Mouse (Mus musculus) right cerebral cortex, postnatal 10 days (tissue): ENCODE results near the gene Ubl7.
A peak's percentile ranks its signal among the peaks of the same experiment; 100 is the strongest.

Source experiments
- DNase-seq, 2 experiments: peaks; one replicate each; pipeline ENCODE4 v3.0.0; 2021; ENCODE audit warnings: low spot score in 2 of 2

The Ubl7 gene

DNA sequence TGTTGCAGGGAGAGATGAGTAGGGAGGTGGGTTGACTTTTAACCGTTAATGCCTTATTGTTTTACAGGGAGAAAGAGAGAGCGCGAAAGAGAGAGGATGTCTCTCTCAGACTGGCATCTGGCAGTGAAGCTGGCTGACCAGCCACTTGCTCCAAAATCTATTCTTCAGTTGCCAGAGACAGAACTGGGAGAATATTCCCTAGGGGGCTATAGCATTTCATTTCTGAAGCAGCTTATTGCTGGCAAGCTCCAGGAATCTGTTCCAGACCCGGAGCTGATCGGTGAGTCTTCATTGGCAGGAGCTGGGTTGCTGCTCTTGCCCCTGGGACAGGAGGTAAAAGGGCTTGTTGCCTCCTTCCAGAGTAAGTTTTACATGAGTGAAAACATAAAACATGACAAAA is 1.8 kb downstream of the Ubl7 start:
- no peak for DNase-seq

DNA sequence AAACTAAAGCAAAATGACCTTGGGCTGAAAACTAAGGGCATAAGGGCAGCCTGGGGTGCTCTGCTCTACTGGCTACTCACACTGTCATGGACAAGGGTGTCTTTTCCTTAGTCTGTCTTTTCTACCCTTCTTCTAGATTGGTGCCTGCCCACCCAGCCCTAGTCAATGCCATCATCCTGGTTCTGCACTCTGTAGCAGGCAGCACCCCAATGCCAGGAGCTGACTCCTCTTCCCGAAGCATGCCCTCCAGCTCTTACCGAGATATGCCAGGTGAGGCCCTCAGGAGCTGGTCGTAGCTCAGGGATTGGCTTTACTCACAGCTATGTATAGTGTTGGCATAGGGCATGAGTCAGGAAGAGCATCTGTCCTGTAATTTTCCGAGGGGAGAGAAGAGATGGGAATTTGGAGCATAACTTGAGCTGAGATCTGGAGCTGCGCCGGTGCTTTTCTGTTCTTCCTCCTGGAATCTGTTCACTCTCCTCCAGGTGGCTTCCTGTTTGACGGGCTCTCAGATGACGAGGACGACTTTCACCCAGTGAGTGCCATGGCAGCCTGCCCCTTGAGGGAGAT is 10.8 kb downstream of the Ubl7 start:
- DNase-seq = no peak

DNA sequence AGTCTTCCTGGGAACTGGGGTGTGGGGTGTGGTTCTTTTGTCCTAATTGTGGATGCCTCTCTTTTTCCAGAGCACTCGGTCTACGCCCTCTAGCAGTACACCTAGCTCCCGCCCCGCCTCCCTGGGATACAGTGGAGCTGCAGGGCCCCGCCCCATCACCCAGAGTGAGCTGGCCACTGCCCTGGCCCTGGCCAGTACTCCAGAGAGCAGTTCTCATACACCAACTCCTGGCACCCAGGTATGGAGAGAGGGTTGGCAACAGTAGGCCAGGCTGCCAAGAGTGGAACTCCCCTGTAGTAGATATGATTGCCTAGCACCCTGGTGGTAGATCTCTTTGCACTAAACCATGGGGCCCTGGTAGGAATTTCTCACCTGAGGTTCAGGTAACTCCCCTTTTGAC is 11.6 kb downstream of the Ubl7 start:
- no peak for DNase-seq

DNA sequence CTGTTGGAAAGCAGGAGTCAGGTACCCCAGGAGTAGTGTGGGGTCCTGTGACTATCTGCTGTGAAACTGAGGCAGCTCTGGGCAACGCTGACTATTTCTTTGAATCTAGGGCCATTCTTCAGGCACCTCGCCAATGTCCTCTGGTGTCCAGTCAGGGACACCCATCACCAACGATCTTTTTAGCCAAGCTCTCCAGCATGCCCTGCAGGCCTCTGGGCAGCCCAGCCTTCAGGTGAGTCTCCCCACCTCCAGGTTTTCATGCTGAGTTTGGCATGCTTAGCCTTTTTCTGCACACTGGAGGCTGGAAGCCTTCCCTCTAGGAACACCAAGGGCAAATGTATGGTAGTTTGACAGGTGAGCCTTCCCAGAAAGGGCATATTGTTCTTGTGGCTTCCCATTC is 12.3 kb downstream of the Ubl7 start:
- no peak for DNase-seq

DNA sequence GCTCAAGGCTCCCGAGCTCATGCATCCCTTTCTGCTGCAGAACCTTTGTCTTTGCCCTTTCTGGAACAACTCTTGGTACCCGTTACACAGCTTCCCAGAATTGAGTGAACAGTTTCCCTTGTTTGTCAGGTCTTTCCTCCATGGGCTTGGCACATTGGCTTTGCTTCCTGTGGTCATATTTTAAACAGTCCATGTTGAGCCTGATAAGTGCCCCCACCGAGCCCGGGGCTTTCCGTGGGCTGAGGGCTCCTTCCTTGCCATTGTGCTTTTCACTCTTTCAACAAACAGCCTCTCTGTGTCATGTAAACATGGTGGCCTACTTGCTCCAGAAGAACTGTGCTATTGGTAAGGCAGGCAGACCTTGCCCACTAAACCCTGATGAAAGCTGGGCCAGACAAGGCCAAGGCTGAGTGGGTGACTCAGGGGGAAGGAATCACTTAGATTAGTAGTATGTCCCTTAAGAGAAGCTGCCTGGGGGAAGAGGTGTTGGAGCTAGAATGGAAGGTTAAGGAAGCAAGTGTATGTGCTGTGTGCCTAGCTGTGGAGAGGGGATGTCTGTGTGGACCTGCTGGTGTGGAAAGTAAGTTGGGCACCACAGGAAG is 20.5 kb downstream of the Ubl7 start:
- DNase-seq = no peak

DNA sequence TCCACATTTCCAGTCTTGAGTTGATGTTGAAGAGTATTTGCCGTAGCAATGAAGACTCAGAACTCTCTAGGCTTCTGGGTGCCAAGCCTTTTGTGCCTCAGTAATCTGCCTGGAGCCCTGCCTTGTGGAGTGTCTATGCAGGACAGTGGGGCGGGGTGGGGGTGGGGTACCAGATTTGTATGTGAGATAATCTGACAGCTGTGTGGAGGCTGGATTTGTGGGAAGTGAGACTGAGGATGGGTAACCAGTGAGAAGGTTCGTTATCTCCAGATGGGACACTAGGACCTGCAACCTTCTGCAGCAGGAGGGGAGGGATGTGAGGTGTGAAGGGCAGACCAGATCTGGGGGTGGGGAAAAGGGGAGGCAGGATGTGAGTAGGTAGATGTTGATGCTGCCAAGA is 21.5 kb downstream of the Ubl7 start:
- DNase-seq = no peak

DNA sequence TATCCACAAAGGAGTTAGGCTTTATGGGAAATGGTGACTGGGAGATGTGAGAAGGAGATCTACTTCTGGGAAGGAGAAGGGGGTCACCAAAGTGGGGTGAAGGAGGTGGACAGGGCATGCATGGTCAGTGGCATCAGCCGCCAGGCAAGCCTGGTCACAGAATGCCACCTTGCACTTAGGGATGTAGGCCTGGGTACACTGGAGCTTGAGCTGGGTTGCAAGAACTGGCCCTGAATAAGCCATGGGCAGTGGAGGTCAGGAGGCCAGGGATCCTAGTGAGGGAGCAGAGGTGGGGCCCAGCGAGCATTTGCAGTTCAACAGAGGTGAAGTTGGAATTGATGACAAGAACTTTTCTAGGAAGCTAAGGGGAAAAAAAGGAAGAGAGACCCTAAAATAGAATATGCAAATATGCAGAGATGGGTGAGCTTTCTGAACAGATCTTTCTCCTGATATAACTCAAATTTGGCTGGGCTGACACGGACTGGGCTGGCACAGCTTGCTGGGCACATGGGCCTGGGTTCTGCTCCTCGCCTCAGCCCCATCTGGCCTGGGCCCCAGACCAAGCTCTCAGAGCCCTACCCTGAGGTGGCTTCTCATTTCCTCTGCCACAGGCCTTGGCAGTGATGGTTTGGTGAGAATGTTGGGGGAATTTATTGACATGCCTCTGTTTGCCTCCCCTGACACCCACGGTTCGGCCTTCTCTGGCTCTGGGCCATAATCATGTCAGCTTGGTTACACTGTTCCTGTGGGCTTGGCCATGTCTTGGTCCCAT is 22.2 kb downstream of the Ubl7 start:
- peak; percentile 85 to 90 for DNase-seq

DNA sequence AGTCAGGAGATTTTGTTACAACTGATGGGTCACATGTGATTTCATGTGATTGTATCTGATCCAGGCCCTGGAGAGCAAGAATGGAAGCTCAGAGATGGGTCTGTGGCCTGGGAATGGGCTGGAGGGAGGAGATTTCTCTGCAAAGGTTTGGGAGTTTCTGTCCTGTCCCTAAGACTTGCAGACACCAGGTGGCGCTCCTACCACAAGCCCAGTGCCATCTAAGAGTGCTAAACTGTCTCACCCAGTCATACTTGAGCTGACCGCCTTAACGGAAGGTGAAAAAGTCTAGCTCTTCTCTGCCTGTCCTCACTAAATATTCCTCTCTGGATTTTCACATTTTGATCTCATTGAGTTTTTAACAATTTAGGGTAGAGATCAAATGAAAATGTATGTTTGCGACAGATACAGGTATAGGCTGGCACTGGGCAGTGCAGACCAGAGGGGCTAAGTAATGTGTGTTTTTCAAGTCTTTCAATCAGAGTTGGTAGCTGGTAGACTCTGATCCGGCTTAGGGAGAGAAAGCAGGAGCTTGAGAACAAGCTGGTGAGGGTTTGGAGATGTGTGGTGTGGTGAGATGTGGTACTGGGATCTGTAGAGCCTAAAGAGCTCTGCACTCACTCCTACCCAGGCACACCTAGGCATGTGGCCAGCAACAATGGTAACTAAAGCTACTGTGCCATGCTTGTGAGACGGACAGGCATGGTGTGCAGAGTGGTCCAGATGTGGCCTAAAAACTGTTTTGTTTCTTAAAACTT is 25.1 kb downstream of the Ubl7 start:
- DNase-seq = peak; percentile 88 to 93

DNA sequence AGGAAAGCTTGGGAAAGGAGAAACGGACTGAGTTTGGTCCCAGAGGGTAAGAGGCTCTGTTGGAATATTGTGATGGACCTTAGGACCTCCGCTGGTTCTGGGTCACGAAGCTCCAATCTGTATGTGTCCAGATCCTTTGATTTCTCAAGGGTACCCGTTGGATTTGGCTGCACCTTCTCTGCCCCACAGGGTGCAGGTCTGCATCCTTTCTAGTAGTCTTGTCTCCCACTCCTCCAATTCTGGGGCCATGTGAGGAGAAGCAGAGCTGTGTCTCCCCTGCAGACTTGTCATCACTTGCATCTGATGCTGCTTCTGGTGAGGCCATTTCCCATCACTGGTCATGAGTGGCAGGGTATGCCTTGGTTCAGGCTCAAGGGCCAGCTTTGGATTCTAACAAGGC is 26.4 kb downstream of the Ubl7 start:
- DNase-seq = peak in 1 of 2 experiments; percentile 22

DNA sequence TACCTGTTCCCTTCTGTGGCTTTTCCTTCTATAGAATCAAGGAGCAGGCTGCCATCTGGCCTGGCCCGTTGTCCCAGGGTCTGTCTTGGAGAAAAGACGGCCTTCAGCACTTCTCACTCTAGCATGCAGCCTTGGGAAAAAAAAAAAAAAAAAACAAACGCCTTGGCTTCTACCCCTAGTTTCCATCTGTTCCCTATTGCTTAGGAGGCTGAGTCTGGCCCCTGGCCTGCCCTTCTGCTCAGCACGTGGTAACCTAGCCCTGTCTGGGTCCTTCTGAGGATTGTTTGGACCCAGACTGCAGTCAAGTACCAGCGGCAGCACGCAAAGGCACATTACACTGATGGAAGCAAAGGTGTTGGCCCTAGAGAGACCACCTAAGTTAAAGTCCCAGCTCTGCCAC is 26.9 kb downstream of the Ubl7 start:
- peak in 1 of 2 experiments; percentile 29 for DNase-seq

DNA sequence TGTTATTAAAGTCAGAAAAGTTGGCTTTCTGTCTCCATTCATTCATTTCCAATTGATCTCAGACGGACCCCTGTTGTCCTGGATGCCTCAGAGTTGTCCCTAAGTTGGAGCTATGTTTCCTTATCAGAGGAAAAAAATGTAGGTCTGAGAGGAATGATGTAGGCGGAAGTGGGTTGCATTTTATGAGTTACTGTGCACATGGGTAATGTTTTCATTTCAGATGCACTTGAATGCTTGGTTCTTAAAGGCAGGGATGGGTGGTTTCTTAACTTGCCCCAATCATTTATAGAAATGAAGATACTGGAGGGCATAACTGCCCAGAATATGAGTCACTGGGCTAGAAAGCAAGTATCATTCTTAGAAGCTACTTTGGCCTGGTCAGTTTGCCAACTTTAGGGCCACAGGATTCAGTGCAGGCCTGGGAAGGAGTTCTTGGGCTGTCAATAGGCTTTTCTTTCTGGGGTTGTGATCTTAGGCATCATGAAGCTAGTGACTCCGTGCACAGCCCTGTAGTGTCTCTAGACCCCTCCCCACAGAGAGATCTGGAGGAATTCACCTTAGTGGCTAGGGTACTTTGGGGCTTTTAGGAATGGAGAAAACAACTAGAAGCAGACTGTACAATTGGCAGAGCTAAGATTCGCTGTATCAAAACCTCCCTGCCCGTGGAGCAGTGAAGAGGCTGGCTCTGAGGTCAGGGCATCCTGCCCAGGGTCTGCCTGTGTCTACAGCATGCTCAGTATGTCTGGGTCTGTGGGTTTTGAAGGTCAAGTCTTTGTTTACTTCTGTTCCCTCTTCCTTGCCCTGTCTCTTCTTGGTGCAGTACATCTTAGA is 27.7 kb downstream of the Ubl7 start:
- DNase-seq = peak in 1 of 2 experiments; percentile 38

DNA sequence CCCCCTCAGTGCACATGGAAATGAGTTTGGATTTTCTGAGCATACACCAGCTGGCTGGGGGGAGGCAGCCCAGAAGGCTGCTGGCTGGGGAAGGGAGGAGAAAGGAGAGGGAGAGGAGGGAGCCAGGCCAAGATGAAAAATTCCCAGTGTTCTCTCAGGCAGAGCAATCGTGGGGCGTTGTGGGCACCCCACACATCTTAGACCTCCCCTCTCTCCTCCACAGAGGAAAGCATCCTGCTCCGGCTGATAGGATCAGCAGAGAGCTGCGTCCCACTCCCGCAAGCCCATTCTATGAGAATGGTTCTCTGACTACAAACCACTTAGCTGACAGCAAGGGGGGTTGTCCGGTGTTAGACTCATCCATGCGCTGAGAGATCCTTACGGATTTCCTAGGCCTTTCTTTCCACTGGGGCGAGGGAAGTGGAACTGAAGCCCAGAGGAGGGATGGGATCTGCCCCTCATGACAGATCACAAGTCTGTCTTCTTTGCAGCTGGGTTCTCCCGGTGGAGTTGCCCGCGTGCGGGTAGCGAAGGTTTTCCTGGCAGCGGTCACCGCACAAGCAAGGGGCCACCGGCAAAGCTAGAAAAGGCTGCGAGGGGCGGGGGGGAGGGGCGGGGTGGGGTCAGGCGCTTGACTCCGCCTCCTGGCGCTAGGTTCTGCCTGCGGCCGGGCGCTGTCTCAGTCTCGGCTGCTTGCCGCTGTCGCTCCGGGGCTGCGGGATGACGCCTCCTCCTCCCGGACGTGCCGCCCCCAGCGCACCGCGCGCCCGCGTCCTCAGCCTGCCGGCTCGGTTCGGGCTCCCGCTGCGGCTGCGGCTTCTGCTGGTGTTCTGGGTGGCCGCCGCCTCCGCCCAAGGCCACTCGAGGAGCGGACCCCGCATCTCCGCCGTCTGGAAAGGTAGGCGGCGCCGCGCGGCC is 28.9 kb downstream of the Ubl7 start, which contains the start of gene Sema7a:
Gene Sema7a (plus strand): TSS at position 682 of the 918 bp plus-strand sequence.
- peak; percentile 88 to 89 for DNase-seq

DNA sequence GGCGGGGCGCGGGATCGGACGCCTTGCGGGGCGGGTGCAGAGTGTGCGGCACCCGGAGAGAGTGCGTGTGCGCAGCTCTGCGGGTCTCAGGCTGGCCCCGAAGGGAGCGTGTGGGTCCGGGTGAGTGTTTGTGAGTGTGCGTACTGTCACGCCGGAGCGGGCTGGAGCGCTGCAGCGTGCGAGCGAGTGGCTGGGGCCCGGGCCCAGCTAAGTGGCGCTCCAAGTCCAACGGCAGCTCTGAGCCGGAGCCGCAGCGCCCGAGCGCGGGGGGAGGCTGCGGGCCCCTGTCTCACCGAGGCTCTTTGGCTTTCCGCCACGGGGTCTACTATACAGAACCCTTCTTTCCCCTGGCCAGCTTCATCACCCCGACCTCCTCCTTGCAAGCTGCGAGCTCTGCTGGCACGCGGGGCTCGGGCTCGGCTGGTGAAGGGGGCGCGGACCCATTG is 29.6 kb downstream of the Ubl7 start:
- peak; percentile 73 to 75 for DNase-seq

DNA sequence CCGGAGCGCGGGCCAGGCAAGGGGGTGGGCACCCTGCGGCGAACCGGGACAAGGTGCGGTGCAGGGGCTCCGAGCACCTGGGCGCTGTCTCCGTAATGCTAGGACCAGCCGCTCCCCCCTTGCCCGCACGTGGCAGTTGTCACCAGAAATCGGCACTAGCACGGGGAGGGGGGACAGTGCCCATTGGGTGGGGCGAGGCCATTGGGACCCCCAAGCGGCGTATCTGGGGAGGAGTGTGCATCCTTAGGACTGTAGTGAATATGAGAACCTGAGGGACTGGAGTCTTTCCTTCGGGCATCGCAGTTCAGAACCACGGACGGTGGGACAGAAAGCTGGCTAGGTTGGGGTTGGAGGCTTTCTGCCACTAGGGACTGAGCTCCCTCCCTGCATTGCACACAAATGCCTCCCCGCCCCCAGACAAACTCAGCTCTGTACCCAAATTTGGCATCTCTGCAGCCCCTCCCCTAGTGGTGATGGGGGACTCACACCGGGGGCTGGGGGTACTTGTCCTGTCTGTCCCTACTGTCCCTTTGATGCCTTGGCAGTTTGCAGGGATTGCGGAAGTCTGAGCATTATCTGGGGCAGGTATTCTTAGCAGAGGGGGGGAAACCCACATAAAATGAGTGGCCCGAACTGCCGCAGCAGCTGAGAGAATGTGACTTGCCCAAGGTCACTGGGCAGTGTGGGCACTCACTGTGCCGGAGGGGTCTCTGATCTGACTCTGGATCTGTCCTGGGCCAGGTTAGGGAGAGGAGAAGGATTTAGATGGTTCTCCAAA is 30.3 kb downstream of the Ubl7 start:
- peak in 1 of 2 experiments; percentile 66 for DNase-seq

DNA sequence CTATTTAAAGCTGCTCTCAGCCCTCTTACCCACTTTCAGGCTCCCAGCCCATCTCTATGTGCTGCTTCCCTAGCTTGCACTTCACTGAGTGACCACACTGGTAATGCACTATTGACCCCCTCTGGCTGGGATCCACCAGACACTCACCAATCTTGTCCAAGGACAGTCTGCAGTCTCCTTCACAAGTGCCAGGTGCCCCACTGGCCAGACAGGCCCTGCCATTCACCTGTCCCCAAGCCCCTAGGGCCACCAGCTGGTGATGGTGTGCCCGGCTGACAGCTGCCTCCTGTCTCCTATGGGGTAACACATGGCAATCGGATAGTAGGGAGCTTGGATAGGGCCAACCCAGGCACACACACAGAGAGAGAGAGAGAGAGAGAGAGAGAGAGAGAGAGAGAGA is 31.3 kb downstream of the Ubl7 start:
- DNase-seq = peak in 1 of 2 experiments; percentile 49

DNA sequence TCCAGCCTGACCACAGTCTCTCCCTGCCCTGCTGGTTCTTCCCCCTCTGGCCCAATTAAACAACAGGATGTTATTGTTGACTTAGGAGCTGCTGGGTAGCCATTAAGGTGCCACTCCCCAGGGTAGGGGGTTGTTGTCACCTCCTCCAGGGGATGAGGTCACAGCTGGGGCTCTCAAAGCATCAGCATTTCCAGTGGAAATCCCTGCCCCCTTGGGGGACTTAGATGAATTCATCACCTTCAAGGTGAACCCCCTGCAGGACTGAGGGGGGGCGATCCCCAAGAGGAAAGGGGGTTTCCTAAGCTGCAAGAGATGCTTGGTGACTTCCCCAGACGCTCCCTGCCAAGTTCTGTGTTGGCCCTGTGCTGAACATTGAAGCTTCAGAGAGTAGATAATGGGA is 32.3 kb downstream of the Ubl7 start:
- DNase-seq = no peak

DNA sequence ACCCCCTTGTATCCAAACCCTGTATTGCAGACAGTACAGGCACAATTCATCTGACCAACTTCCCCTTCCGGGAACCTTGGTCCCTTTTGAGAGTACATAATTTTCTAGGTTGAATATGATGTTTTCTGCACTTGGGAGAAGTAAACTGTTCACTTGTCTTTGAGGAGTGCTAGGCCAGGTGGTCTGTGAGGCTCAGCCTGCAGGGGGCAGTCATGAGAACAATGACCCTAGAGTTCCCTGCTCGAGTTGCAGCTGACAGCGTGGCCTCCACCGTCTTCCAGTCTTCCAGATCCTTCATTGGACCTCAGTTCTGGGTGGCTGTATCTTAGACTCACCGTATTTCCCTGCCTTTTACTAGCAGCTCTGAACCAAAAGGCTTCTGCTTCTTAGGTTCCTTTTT is 33.8 kb downstream of the Ubl7 start:
- peak in 1 of 2 experiments; percentile 73 for DNase-seq

DNA sequence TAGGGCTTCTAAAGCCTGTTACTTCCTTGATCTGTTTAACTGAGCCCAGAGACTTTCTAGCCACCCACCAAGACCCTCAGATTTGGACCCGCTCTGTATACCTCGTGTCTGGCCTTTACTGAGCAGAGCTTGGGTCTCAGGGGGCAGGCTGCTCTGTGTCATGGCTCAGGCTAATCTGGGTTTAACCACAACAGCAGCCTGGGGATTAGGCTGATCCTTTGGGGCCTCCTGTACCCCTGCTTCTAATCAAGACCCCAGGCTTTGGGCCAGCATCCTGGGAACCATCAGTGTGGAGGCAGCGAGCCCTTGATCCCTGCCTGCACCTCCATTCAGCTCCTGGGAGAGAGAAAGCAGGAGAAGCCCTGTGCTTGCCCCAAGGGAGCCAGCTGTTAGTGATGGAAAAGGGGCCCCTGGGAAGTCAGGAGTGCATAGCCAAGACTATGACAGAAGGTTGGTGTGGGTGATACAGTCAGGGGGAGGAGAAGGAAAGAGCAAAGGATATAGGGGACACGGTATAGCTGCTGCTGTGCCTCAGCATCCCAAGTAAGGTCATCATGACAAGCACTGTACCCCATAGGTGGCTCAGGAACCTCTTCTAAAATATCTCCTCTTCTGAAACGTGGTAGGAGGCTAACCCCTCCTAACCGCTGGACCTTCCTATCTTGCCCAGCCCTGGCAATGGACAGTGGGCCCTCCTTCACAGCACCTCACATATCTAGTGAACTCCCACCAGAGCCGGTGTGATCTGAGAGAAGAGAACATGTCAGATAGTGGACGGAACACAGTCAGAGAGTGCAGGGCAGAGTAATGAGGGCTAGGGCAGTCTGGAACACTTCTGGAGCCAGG is 35.2 kb downstream of the Ubl7 start:
- DNase-seq = no peak
